23 mouse cellular contexts compared by ENCODE assay signal in the genomic region with DNA sequence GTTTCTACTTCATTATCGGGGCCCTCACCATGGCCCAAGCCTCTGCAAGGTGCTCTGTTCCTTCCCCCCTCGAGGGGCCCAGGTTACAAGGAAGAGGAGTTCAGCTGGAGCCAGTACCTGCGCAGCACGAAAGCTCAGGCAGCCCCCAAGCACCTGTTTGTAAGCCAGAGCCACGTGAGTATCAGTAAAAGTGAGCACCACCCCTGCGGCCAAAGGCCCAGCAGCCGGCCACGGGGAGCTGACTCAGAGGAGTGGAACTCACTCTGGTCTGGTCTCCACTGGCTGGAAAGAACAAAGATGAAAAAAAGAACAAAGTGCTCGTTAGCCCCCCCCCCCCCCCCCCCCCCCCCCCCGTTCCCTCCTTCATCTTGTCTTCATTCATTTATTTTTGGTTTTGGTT. TPM values are rescaled to one million over a fixed set of nuclear protein-coding genes. Genes with fewer than 3 reads are reported as not detected.
"Had no signal": no experiment of that assay in that cellular context is flagged by ENCODE, and none has a peak within 500 bp of the region (broad histone marks: within the 10 kb centered on the region; RNA-seq: fewer than 3 reads in every experiment).

No protein-coding gene starts in this region.

- H3K4me3 ChIP-seq: left cerebral cortex, adult 2 months; limb, embryonic 10.5 days; limb, embryonic 13.5 days; liver, embryonic 12.5 days; liver, embryonic 15.5 days; lung, embryonic 15.5 days; megakaryocyte, embryonic 14.5 days; midbrain, embryonic 10.5 days; midbrain, embryonic 13.5 days had no signal

- H3K36me3 ChIP-seq: limb, embryonic 10.5 days; limb, embryonic 13.5 days; liver, embryonic 12.5 days; liver, embryonic 15.5 days; lung, embryonic 15.5 days; midbrain, embryonic 10.5 days; midbrain, embryonic 13.5 days had no signal

- H3K27me3 ChIP-seq: limb, embryonic 13.5 days; liver, embryonic 12.5 days; liver, embryonic 15.5 days; lung, embryonic 15.5 days; midbrain, embryonic 13.5 days had no signal

- DNase-seq: kidney, adult 9 months; kidney, postnatal 10 days; kidney, postnatal 36 days; layer of hippocampus, postnatal 36 days; liver; lung, adult 18-20 months; lung, postnatal 10 days; lung, postnatal 36 days; thymus, adult 18-20 months; thymus, postnatal 36 days had no signal

RNA-seq across cellular contexts. Expression of a gene that starts 18.0 kb away (rescaled TPM):
- total RNA-seq: monocyte, adult 5-6 weeks had no signal
- polyA plus RNA-seq: small intestine, adult 2 months had no signal

RNA-seq across cellular contexts. Expression of a gene that starts 25.8 kb away (rescaled TPM):
- total RNA-seq: monocyte, adult 5-6 weeks had no signal
- polyA plus RNA-seq: limb, embryonic 10.5 days; lung, embryonic 15.5 days; midbrain, embryonic 10.5 days; midbrain, embryonic 13.5 days; midbrain, embryonic 16.5 days; neural tube, embryonic 11.5 days had no signal
